Mouse (Mus musculus) ES-Bruce4 (cell line): ENCODE measurements around the gene Lgr5.

Experiments
- CTCF ChIP-seq: IDR thresholded peaks from one replicate; pipeline ENCODE4 v1.8.1; 2011; ENCODE audit warnings: low read depth, low read length
- EP300 ChIP-seq: IDR thresholded peaks from 2 replicates; pipeline ENCODE4 v1.6.1; 2011; ENCODE audit warnings: low read depth, low read length; ENCODE audit not compliant: insufficient read depth

DNA sequence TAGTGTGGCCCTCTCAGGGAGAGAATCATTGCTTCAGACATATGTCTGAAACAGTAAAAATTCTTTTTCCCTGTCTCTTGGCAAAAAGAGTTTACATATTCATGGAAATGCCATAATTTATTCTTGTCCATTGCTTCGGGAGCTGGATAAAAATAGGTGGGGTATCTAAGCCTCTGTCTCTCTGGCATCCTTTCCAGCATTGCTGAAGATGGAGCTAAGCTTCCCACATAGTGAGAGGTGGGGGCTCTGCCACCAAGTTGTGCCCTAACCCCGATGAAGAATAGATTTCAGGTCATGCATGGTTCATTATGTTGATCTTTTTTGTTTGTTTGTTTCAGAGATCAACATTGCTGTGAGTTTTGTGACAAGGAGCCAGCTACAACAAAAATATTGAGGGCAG lies 102.0 kb downstream of the Lgr5 start:
- TF ChIP-seq CTCF = no peak
- no peak for TF ChIP-seq EP300
